Mouse (Mus musculus) kidney, postnatal 36 days (tissue): ENCODE results near the gene Esm1.

Experiments
- DNase-seq, 2 experiments: peaks; one replicate each; pipeline ENCODE4 v3.0.0; 2021 to 2022; ENCODE audit warnings: mixed read lengths in 2 of 2

Gene Esm1

GRCm38 (mm10) chr13:113209624-113210023 is at the start of gene Esm1:
Esm1 (plus strand) TSS chr13:113209659.
- DNase-seq, result peak; percentile 19 to 43

DNA sequence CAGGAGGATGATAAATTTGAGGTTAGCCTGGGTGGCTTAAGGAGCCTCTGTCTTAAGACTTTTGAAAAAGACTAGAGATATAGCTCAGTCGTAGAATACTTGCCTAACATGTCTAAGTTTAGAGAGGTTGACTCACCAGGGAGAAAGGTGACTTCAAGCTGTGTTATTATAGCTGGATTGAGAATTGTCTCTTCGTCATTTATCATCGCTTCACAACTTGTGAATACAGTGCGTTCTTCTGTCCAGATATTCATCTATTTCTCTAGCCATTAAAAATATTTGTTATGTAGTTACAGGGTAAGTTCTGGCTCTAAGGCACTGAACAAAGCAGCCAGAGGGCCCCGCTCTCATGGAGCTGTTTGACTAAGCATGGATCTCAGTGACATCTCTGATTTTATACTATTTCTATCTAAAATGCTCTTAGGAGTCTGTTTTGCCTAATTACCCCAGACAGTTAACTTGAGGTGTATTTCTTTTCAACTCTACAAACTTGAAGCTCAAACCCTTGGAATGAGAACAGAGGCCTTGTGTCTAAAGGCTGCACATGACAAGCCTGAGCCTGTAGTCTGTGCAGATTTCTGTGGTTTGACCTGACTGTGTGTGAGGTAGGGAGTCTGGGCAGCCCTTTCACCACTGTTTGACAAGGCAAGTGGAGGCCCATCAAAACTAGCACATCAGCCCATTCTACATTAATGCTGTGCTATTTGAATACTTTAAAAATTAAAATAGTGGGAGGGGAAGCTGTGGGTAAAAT is 45.0 kb upstream of the Esm1 start:
- DNase-seq, result no peak

DNA sequence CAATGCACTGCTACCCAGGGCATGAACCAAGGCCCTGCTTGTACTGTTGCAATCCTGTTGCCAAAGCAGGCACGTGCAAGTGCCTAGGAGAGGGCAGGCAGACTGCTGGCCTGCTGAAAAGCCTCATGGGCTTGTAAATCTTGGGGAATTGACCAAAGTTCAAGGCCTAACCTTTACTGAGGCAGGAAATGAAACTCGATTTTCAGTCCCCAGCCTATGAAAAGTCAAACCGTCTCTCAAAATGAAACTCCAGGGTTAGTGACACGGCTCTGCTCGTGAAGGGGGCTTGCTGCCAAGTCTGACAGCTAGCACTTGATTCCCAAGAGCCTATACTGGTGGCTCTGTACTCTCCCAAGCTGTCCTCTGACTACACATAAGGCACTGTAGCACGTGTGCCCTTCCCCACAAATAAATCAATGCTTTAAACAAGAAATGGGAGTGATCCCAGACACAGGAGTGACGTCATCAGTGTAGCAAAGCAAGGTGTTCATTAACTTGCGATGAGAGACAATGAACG is 41.4 kb upstream of the Esm1 start:
- peak; percentile 5 to 45 for DNase-seq

DNA sequence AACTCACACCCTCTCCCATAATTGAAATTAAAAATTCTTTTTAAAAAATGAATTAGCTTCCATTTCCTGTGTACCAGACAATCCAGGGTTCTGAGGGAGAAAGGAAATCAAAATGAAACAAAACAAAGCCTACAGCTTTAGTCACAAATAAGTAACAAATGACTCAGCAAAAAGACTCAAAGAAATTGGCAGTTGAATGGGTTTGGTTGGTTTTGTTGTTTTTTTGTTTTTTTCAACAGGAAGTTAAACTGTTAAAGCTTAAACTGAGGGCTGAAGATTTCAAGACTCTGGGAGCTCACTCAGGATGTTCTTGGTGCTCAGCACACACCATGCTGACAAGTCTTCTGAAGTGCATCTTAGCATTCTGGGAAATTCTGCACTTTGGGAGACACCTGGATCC is 39.2 kb upstream of the Esm1 start:
- peak; percentile 1 to 5 for DNase-seq

- DNase-seq, result no peak
These were observed 35.3 kb upstream of the Esm1 start for GRCm38 (mm10) chr13:113174162-113174561.

DNA sequence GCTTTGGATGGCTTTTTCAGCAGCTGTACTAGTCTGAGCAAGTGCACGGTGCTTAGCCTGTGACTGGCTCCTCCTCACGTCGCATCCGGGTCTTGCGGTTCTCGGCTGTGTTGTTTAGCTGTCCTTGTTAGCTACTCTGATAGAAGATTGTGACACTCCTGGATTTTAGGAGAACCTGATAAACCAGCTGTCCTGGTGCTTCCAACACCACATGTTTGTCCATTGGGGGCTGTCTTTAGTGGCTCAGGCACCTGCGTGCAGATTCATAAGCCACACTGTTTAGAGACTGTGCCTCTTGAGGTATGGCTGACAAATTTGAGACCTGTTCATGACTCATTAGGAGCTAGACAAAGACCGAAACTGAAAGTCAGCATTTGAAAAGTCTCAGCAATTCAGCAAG is 26.1 kb upstream of the Esm1 start:
- DNase-seq, result no peak

- no peak for DNase-seq
These were observed 25.7 kb upstream of the Esm1 start for GRCm38 (mm10) chr13:113183720-113184119.

- DNase-seq, result no peak
These were observed 12.4 kb upstream of the Esm1 start for GRCm38 (mm10) chr13:113196808-113197674.

GRCm38 (mm10) chr13:113197872-113198502 is 11.5 kb upstream of the Esm1 start:
- no peak for DNase-seq

DNA sequence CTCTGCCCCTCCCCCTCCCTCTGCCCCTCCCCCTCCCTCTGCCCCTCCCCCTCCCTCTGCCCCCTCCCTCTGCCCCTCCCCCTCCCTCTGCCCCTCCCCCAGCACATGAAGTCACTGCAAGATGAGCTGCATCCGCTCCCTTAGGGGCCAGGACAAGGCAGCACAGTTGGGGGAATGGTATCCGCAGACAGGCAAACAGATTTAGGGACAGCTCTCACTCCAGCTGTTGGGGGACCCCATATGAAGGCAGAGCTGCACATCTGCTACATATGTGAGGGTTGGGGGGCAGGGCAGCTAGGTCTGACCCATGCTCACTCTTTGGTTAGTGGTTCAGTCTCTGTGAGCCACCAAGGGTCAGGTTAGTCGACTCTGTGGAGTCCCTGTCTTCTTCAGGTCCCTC is 10.1 kb upstream of the Esm1 start:
- no peak for DNase-seq

GRCm38 (mm10) chr13:113200726-113201125 is 8.7 kb upstream of the Esm1 start:
- DNase-seq, result no peak

GRCm38 (mm10) chr13:113201631-113202030 is 7.8 kb upstream of the Esm1 start:
- no peak for DNase-seq

DNA sequence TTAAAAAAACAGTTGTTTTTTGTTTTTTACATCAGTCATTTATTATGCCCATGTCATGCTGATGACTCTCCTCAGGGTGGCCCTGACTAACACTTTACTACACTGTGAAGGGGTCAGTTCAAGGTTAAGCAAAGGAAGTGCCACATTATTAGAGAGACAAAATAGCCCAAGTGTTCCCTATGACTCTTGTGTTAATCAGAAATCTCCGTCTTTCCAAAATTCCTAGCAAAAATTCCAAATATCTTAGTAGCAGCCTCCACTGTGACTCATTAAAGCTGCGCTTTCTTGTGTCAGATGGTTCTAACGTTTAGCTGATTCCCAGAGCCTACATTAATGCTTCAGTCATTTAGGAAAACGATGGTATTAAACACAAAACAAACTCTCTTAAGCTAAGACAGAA is 7.3 kb upstream of the Esm1 start:
- DNase-seq, result no peak

GRCm38 (mm10) chr13:113203146-113203545 is 6.3 kb upstream of the Esm1 start:
- no peak for DNase-seq

DNA sequence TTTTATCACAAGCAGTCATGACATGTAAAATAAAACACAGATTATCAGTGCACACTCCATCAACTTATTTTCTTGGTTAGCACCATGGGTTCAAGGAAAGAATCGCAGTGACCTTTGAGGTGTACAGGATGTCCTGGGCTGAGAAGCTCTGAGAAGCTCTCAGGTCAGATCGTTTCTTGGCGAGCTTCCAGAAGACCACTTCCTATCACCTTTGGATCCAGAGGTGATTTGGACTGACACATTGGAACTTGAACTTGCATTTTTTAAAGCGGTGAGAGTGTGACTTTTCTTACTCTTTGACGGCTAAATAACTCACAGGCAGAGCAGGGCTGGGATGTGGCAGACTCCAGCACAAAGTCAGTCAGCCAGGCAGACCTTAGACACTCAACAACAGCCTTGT is 4.1 kb upstream of the Esm1 start:
- peak; percentile 36 to 69 for DNase-seq

DNA sequence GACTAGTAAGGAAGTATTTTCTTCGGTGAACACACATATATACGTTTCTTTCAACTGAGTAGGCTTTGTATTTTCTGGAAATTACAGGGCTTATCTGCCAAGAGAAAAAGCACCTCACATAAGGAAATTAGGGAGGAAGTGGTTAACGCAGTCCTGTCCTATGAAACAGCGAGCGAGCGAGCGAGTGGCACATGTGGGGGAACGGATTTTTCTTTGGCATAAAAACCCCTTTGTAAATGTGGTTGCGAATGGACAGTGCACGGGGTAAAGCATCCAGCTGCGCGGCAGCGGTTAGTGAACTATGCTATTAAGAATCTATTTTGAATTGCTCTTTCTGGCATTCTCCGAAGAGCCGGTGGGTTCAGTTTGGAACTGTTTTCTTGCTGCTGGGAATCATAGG is 1.9 kb downstream of the Esm1 start:
- no peak for DNase-seq

GRCm38 (mm10) chr13:113212401-113212800 is 2.9 kb downstream of the Esm1 start:
- no peak for DNase-seq

DNA sequence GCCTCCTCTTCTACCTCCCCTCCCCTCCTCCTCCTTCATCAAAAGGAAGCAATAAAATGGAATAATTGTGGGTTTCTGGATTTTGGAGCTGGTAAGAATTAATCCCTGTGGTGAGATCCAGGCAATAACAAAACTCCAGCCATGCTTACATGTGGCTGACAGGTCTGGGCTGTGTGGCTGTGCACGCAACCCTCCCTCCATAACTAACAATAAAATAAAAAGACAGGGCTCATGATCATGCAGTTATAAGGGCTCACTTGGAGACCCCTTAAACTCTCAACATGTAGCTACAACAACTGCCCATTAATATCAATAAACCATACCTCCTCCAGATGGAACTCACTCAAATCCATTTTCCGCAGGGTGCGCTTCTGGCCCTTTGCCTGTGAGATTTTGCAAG is 4.4 kb downstream of the Esm1 start:
- no peak for DNase-seq

DNA sequence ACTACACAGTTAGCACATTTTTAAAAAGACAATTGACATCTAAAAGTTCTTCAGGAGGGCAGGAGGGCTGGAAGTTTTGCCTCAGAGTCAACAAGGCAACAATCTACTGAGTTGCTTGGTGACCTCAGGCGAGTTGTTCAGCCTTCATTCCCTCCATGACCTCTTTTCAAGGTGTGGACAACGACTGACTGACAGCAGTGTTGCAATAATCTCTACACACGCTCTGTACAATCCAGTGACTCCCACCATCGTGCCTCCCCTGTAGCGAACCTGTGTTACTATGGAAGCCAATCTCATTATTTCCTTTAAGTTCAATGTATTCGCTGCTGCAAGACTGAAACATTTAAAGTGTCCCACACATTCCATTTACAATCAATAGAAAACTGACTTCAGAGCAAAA is 12.4 kb downstream of the Esm1 start:
- DNase-seq, result no peak

GRCm38 (mm10) chr13:113224105-113224504 is 14.6 kb downstream of the Esm1 start:
- peak; percentile 79 to 84 for DNase-seq

DNA sequence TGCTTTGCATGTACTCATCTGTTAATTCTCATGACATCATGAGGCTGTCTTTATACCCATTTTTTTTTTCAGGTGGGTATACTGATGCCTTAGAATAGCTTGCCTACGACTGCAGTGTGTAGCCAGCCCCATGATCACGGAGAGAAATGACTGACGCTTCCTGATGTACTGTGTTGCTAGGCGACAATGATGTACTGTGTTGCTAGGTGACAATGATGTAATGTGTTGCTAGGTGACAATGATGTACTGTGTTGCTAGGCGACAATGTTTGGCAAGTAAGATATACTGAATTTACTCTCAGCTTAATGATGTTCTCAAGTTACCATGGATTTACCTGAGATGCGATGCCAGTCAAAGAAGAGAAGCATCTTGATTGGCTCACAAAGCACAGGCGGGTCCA is 16.4 kb downstream of the Esm1 start, which contains the start of gene Gzmk:
TSS of gene Gzmk (minus strand) at position 98 of the 400 bp plus-strand sequence.
- no peak for DNase-seq

DNA sequence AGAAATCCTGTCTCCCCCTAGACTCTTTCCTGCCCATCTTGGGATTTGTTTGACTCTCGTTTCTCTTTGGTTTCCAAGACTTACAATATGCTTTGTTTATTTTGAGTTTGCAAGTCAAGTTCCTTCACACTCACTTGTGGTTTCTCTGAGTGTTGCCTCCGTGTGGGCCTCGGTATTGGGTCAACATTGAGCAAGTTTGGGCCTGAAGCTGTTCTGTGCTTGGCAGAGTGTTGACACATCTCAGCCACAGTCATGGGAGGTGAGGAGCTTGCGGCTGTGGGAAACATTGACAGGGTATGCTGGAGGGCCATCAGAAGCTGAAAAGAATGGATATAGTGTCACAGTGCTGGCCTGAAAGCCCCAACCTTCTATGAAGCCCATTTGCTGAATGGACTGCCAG is 17.6 kb downstream of the Esm1 start:
- no peak for DNase-seq
